Mouse (Mus musculus) myocyte (in vitro differentiated cells): Measurements from ENCODE around the gene Reep1. TPM values are rescaled to one million over a fixed set of nuclear protein-coding genes. Genes with fewer than 3 reads are reported as not detected.

Source experiments
- H3K27me3 ChIP-seq: one replicate; pipeline ENCODE4 v1.6.1; 2011; ENCODE audit not compliant: control insufficient read depth, insufficient read depth, insufficient read length
- H3K36me3 ChIP-seq: one replicate; pipeline ENCODE4 v1.6.1; 2011; ENCODE audit not compliant: control insufficient read depth, insufficient read depth
- H3K4me2 ChIP-seq: one replicate; pipeline ENCODE4 v1.6.1; 2011; ENCODE audit warnings: low read depth, control low read depth
- H3K4me3 ChIP-seq: one replicate; pipeline ENCODE4 v1.5.1; 2011; ENCODE audit warnings: mild to moderate bottlenecking, control low read depth, moderate library complexity
- H3K79me2 ChIP-seq: one replicate; pipeline ENCODE4 v1.6.1; 2011; ENCODE audit not compliant: control insufficient read depth, insufficient read depth
- H3ac ChIP-seq: one replicate; pipeline ENCODE4 v1.6.1; 2011; ENCODE audit not compliant: control insufficient read depth, insufficient read length
- CEBPB ChIP-seq: IDR thresholded peaks from 2 replicates; pipeline ENCODE4 v1.6.1; 2011; ENCODE audit warnings: mild to moderate bottlenecking, moderate library complexity; ENCODE audit not compliant: poor library complexity, insufficient read depth, severe bottlenecking
- E2F4 ChIP-seq: IDR thresholded peaks from one replicate; pipeline ENCODE4 v1.6.1; 2011; ENCODE audit warnings: mild to moderate bottlenecking, control low read depth, moderate library complexity; ENCODE audit not compliant: insufficient read depth
- MAX ChIP-seq: IDR thresholded peaks from one replicate; pipeline ENCODE4 v1.6.1; 2011; ENCODE audit warnings: low read depth, mild to moderate bottlenecking, control low read depth
- MYOD1 ChIP-seq, 3 experiments: IDR thresholded peaks; one replicate each; pipeline ENCODE4 v1.6.1; 2011; ENCODE audit warnings: control low read depth in 2 of 3, low read depth in 2 of 3, mild to moderate bottlenecking in 2 of 3, moderate library complexity in 1 of 3; ENCODE audit not compliant: insufficient read length in 2 of 3, control insufficient read depth in 1 of 3
- MYOG ChIP-seq, 3 experiments: IDR thresholded peaks; one replicate each; pipeline ENCODE4 v1.6.1; 2011; ENCODE audit warnings: control low read depth in 2 of 3, low read depth in 2 of 3, mild to moderate bottlenecking in 2 of 3; ENCODE audit not compliant: insufficient read length in 2 of 3, control insufficient read depth in 1 of 3, insufficient read depth in 1 of 3
- POLR2A ChIP-seq: IDR thresholded peaks from one replicate; pipeline ENCODE4 v1.6.1; 2011; ENCODE audit warnings: low read depth, mild to moderate bottlenecking, control low read depth, moderate library complexity; ENCODE audit not compliant: insufficient read length
- POLR2AphosphoS2 ChIP-seq: IDR thresholded peaks from one replicate; pipeline ENCODE4 v1.6.1; 2011; ENCODE audit warnings: low read depth, control low read depth; ENCODE audit not compliant: insufficient read length
- REST ChIP-seq: IDR thresholded peaks from one replicate; pipeline ENCODE4 v1.6.1; 2011; ENCODE audit warnings: mild to moderate bottlenecking, control low read depth, moderate library complexity; ENCODE audit not compliant: insufficient read depth, insufficient read length
- SRF ChIP-seq: IDR thresholded peaks from one replicate; pipeline ENCODE4 v1.6.1; 2011; ENCODE audit warnings: low read depth; ENCODE audit not compliant: control insufficient read depth, insufficient read length
- TCF12 ChIP-seq: IDR thresholded peaks from one replicate; pipeline ENCODE4 v1.6.1; 2011; ENCODE audit warnings: mild to moderate bottlenecking, control low read depth; ENCODE audit not compliant: poor library complexity, insufficient read depth, severe bottlenecking
- TCF3 ChIP-seq: IDR thresholded peaks from one replicate; pipeline ENCODE4 v1.6.1; 2011; ENCODE audit warnings: low read depth, control low read depth; ENCODE audit not compliant: insufficient read length
- USF1 ChIP-seq: IDR thresholded peaks from one replicate; pipeline ENCODE4 v1.6.1; 2011; ENCODE audit warnings: low read depth, mild to moderate bottlenecking, control low read depth, moderate library complexity
- polyA plus RNA-seq: library from polyadenylated mRNA; unstranded; fragments of >200 nt; fragmentation: generic; extraction: Trizol; gene quantifications from one replicate; pipeline ENCODE4 v1.2.1, GENCODE M21; 2012; ENCODE audit warnings: missing spikeins

The Reep1 gene
- polyA plus RNA-seq, 1 experiment = 1.1 TPM

- no peaks in the 10 kb centered on the region for H3K79me2 ChIP-seq
- TF ChIP-seq REST (no peak), E2F4 (no peak), SRF (no peak), POLR2A (no peak), MYOD1 (IDR thresholded peaks at IDR 0.05; ENCODE audit: control insufficient read depth in 1 of 3, insufficient read length in 2 of 3, low read depth in 2 of 3) (no peak), MAX (no peak), USF1 (no peak), TCF12 (no peak), MYOG (IDR thresholded peaks at IDR 0.05; ENCODE audit: control insufficient read depth in 1 of 3, insufficient read depth in 1 of 3, insufficient read length in 2 of 3, low read depth in 2 of 3) (no peak), TCF3 (no peak), CEBPB (no peak), POLR2AphosphoS2 (no peak)
Observed at GRCm38 (mm10) chr6:71713532-71713931, 6.2 kb downstream of the Reep1 start.

GRCm38 (mm10) chr6:71715006-71715405, 7.6 kb downstream of the Reep1 start:
- no peak overlapping the region for H3K4me2 ChIP-seq
- H3K36me3 ChIP-seq = no peaks in the 10 kb centered on the region

More at GRCm38 (mm10) chr6:71713532-71713931, 6.2 kb downstream of the Reep1 start:
- Histone ChIP-seq H3K4me3 (no peak overlapping the region), H3K36me3 (no peaks in the 10 kb centered on the region), H3K4me2 (no peak overlapping the region), H3ac (no peak overlapping the region), H3K27me3 (peaks cover 17% of the 10 kb centered on the region)

GRCm38 (mm10) chr6:71716434-71716833, 9.1 kb downstream of the Reep1 start:
- TF ChIP-seq MYOG (IDR thresholded peaks at IDR 0.05; ENCODE audit: control insufficient read depth in 1 of 3, insufficient read depth in 1 of 3, insufficient read length in 2 of 3, low read depth in 2 of 3) (no peak), REST (no peak), E2F4 (no peak), MAX (no peak), CEBPB (no peak), MYOD1 (IDR thresholded peaks at IDR 0.05; ENCODE audit: control insufficient read depth in 1 of 3, insufficient read length in 2 of 3, low read depth in 2 of 3) (no peak), POLR2AphosphoS2 (no peak), TCF12 (no peak)
- no peaks in the 10 kb centered on the region for H3K36me3 ChIP-seq
- peaks cover 8% of the 10 kb centered on the region for H3K27me3 ChIP-seq
- no peak overlapping the region for H3ac ChIP-seq
- no peaks in the 10 kb centered on the region for H3K79me2 ChIP-seq
- H3K4me2 ChIP-seq = no peak overlapping the region
- no peak overlapping the region for H3K4me3 ChIP-seq

More at GRCm38 (mm10) chr6:71715006-71715405, 7.6 kb downstream of the Reep1 start:
- no peak for TF ChIP-seq POLR2AphosphoS2
- no peak for TF ChIP-seq TCF3
- no peak for TF ChIP-seq MYOG (IDR thresholded peaks at IDR 0.05; ENCODE audit: control insufficient read depth in 1 of 3, insufficient read depth in 1 of 3, insufficient read length in 2 of 3, low read depth in 2 of 3)
- no peak for TF ChIP-seq REST
- TF ChIP-seq CEBPB = no peak
- TF ChIP-seq MAX = no peak
- TF ChIP-seq SRF = no peak
- no peak for TF ChIP-seq POLR2A
- no peak for TF ChIP-seq USF1
- no peak for TF ChIP-seq MYOD1 (IDR thresholded peaks at IDR 0.05; ENCODE audit: control insufficient read depth in 1 of 3, insufficient read length in 2 of 3, low read depth in 2 of 3)
- no peak for TF ChIP-seq E2F4
- no peak for TF ChIP-seq TCF12
- H3ac ChIP-seq = no peak overlapping the region
- peaks cover 9% of the 10 kb centered on the region for H3K27me3 ChIP-seq
- no peak overlapping the region for H3K4me3 ChIP-seq
- H3K79me2 ChIP-seq = no peaks in the 10 kb centered on the region

- Histone ChIP-seq H3ac (no peak overlapping the region), H3K36me3 (no peaks in the 10 kb centered on the region), H3K27me3 (peaks cover 4% of the 10 kb centered on the region), H3K4me2 (no peak overlapping the region), H3K79me2 (no peaks in the 10 kb centered on the region), H3K4me3 (no peak overlapping the region)
- TF ChIP-seq E2F4 (no peak), MYOG (IDR thresholded peaks at IDR 0.05; ENCODE audit: control insufficient read depth in 1 of 3, insufficient read depth in 1 of 3, insufficient read length in 2 of 3, low read depth in 2 of 3) (no peak), USF1 (no peak), MYOD1 (IDR thresholded peaks at IDR 0.05; ENCODE audit: control insufficient read depth in 1 of 3, insufficient read length in 2 of 3, low read depth in 2 of 3) (no peak), MAX (no peak), CEBPB (no peak), POLR2AphosphoS2 (no peak), POLR2A (no peak), TCF12 (no peak), REST (no peak), TCF3 (no peak), SRF (no peak)
Observed at GRCm38 (mm10) chr6:71718322-71718721, 11.0 kb downstream of the Reep1 start.

- Histone ChIP-seq H3ac (no peak overlapping the region), H3K27me3 (peaks cover 4% of the 10 kb centered on the region), H3K36me3 (no peaks in the 10 kb centered on the region), H3K4me3 (no peak overlapping the region), H3K79me2 (no peaks in the 10 kb centered on the region), H3K4me2 (no peak overlapping the region)
- TF ChIP-seq TCF12 = no peak
- TF ChIP-seq E2F4 = no peak
- TF ChIP-seq MAX = no peak
- TF ChIP-seq CEBPB = no peak
- TF ChIP-seq POLR2AphosphoS2 = no peak
- TF ChIP-seq TCF3 = no peak
- TF ChIP-seq USF1 = no peak
- no peak for TF ChIP-seq MYOG (IDR thresholded peaks at IDR 0.05; ENCODE audit: control insufficient read depth in 1 of 3, insufficient read depth in 1 of 3, insufficient read length in 2 of 3, low read depth in 2 of 3)
- no peak for TF ChIP-seq MYOD1 (IDR thresholded peaks at IDR 0.05; ENCODE audit: control insufficient read depth in 1 of 3, insufficient read length in 2 of 3, low read depth in 2 of 3)
- no peak for TF ChIP-seq POLR2A
- TF ChIP-seq REST = no peak
- no peak for TF ChIP-seq SRF
Observed at GRCm38 (mm10) chr6:71719302-71719701, 11.9 kb downstream of the Reep1 start.
